In genomic region chr12:21223923-21224322, GRCm38 (mm10) we compare ENCODE assay signal across 13 mouse cellular contexts.
"Had no signal": no experiment of that assay in that cellular context is flagged by ENCODE, and none has a peak within 500 bp of the region (broad histone marks: within the 10 kb centered on the region; RNA-seq: fewer than 3 reads in every experiment).

No protein-coding gene starts in this region.

- H3K27me3 ChIP-seq: kidney, embryonic 15.5 days; limb, embryonic 13.5 days; neural tube, embryonic 15.5 days had no signal

- DNase-seq: kidney, adult 18-20 months; kidney, postnatal 25 days; left cerebral cortex, postnatal 4 days; midbrain, embryonic 14.5 days; right cerebral cortex, adult 18-20 months; right cerebral cortex, postnatal 25 days had no signal

- H3K4me3 ChIP-seq: kidney, embryonic 15.5 days; layer of hippocampus, adult 2 months; limb, embryonic 13.5 days; midbrain, embryonic 10.5 days; myocyte; neural tube, embryonic 15.5 days had no signal

- H3K4me2 ChIP-seq: kidney, embryonic 15.5 days; limb, embryonic 13.5 days; neural tube, embryonic 15.5 days had no signal

- H3K9me3 ChIP-seq: kidney, embryonic 15.5 days; limb, embryonic 13.5 days; midbrain, embryonic 10.5 days; neural tube, embryonic 15.5 days had no signal

- H3K9ac ChIP-seq: kidney, embryonic 15.5 days; limb, embryonic 13.5 days; liver, embryonic 14.5 days; neural tube, embryonic 15.5 days had no signal

- H3K27ac ChIP-seq: kidney, embryonic 15.5 days; layer of hippocampus, adult 2 months; limb, embryonic 13.5 days; liver, embryonic 14.5 days; midbrain, embryonic 10.5 days; neural tube, embryonic 15.5 days had no signal
